8 mouse cellular contexts compared by ENCODE assay signal in the genomic region with DNA sequence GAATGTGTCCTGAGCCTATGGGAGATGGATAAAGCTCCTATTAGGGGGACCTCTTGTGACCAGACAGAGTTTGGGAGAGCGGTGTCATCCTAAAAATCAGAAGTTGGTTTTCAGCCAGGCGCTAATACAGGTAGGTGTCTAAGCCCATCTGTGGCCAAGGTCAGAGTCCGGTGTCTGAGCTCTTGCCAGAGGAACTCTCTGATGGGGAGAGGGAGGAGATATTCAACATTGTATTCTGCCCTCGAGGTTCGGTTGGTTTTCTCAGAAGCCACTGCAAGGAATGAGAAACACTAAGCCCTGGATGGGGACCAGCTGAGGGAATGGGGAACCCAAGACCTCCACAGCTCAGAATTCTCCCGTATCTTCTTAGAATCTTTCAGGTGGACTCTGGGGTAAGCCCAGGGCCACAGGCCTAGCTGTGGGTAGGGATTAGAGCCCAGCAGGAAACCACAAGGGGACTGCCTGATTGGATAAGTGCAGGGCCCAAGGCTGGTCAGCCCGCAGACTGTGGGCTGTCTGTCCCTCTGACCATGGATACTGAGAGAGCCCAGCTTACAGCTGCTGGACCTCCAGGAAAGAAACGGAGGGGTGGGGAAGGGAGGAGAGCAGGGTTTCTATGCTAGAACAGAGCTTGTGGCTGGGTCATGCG. TPM values are rescaled to one million over a fixed set of nuclear protein-coding genes. Genes with fewer than 3 reads are reported as not detected.
DNase-seq lines count a peak whose midpoint lies in the region; ATAC-seq and TF ChIP-seq lines count a peak whose summit lies in the region.
"Had no signal": no experiment of that assay in that cellular context is flagged by ENCODE, and none has a peak within 500 bp of the region (broad histone marks: within the 10 kb centered on the region; RNA-seq: fewer than 3 reads in every experiment).

No protein-coding gene starts in this region.

- peaks cover 42% of the 10 kb centered on the region for H3K4me1 ChIP-seq in lung, embryonic 16.5 days (replicated peaks; ENCODE audit: control insufficient read depth, insufficient read depth, low read length)
- H3K4me1 ChIP-seq in limb, embryonic 14.5 days (ENCODE audit: control insufficient read depth, insufficient read depth, low read length) = peaks cover 43% of the 10 kb centered on the region
- H3K4me1 ChIP-seq in stomach, embryonic 16.5 days (ENCODE audit: control insufficient read depth, insufficient read depth, low read length) = peaks cover 46% of the 10 kb centered on the region

- peak overlapping the region; percentile 82 for H3K4me3 ChIP-seq in lung, embryonic 16.5 days (ENCODE audit: low read length)
- H3K4me3 ChIP-seq in limb, embryonic 14.5 days (replicated peaks; ENCODE audit: low read length) = peak overlapping the region; percentile 81
- H3K4me3 ChIP-seq in stomach, embryonic 16.5 days (replicated peaks; ENCODE audit: low read length) = peak overlapping the region; percentile 66

- H3K4me2 ChIP-seq in lung, embryonic 16.5 days (ENCODE audit: low read depth, low read length) = peak overlapping the region; percentile 83
- peak overlapping the region; percentile 57 for H3K4me2 ChIP-seq in limb, embryonic 14.5 days (replicated peaks; ENCODE audit: low read depth, low read length, severe bottlenecking)
- H3K4me2 ChIP-seq in stomach, embryonic 16.5 days (ENCODE audit: low read depth, low read length) = peak overlapping the region; percentile 82

- no peaks in the 10 kb centered on the region for H3K27me3 ChIP-seq in lung, embryonic 16.5 days (ENCODE audit: control insufficient read depth, insufficient read depth, low read depth, low read length)
- no peaks in the 10 kb centered on the region for H3K27me3 ChIP-seq in limb, embryonic 14.5 days (ENCODE audit: control insufficient read depth, insufficient read depth, low read length)
- no peaks in the 10 kb centered on the region for H3K27me3 ChIP-seq in stomach, embryonic 16.5 days (ENCODE audit: control insufficient read depth, insufficient read depth, low read length)

- 50% methylated on average over 9 of the region's 9 CpGs for WGBS in lung, embryonic 16.5 days
- WGBS in limb, embryonic 14.5 days = 39% methylated on average over 9 of the region's 9 CpGs
- 42% methylated on average over 9 of the region's 9 CpGs for WGBS in stomach, embryonic 16.5 days

- no peak for DNase-seq in lung, adult 18-20 months
- DNase-seq in fibroblast of lung, adult 2 months (ENCODE audit: low read depth) = peak; percentile 26
- DNase-seq in limb, embryonic 14.5 days (ENCODE audit: low spot score) = no peak
- no peak for DNase-seq in testis, postnatal 14 days (ENCODE audit: low spot score)
- DNase-seq in right cerebral cortex, postnatal 25 days = no peak
- DNase-seq: adrenal gland, adult 8-10 months had no signal

- peak overlapping the region; percentile 62 for H3K9ac ChIP-seq in lung, embryonic 16.5 days (ENCODE audit: low read length)
- H3K9ac ChIP-seq in limb, embryonic 14.5 days (ENCODE audit: low read depth, low read length, severe bottlenecking) = peak overlapping the region; percentile 95
- H3K9ac ChIP-seq in stomach, embryonic 16.5 days (ENCODE audit: low read length) = peak overlapping the region; percentile 91

- no peak for TF ChIP-seq POLR2A in limb, embryonic 14.5 days (IDR thresholded peaks at IDR 0.05; ENCODE audit: borderline replicate concordance, extremely low read depth, insufficient read depth, insufficient read length)

- peaks cover 3% of the 10 kb centered on the region; the same call in 1 of the 2 replicates for H3K36me3 ChIP-seq in lung, embryonic 16.5 days (ENCODE audit: control insufficient read depth, insufficient read depth, low read length)
- H3K36me3 ChIP-seq in limb, embryonic 14.5 days (ENCODE audit: control insufficient read depth, insufficient read depth, low read length) = peaks cover 27% of the 10 kb centered on the region
- 0 out of 2 replicates have a peak, but pooled peaks cover 6% of the 10 kb centered on the region for H3K36me3 ChIP-seq in stomach, embryonic 16.5 days (ENCODE audit: control insufficient read depth, insufficient read depth, low read length)

- no peaks in the 10 kb centered on the region for H3K9me3 ChIP-seq in lung, embryonic 16.5 days (ENCODE audit: control insufficient read depth, low read length)
- H3K9me3 ChIP-seq in limb, embryonic 14.5 days (ENCODE audit: control insufficient read depth, low read length) = no peaks in the 10 kb centered on the region
- H3K9me3 ChIP-seq in stomach, embryonic 16.5 days (replicated peaks; ENCODE audit: control insufficient read depth, low read length) = no peaks in the 10 kb centered on the region

- no peak for ATAC-seq in lung, embryonic 16.5 days (ENCODE audit: low read depth)
- no peak for ATAC-seq in limb, embryonic 14.5 days (ENCODE audit: low FRiP score, low read depth)
- ATAC-seq in stomach, embryonic 16.5 days (ENCODE audit: insufficient read depth, low FRiP score) = no peak

- peak overlapping the region; percentile 3; the same call in 1 of the 2 replicates for H3K27ac ChIP-seq in lung, embryonic 16.5 days (ENCODE audit: low read length)
- no peak overlapping the region for H3K27ac ChIP-seq in limb, embryonic 14.5 days (replicated peaks; ENCODE audit: low read depth, low read length)
- H3K27ac ChIP-seq in stomach, embryonic 16.5 days (ENCODE audit: low read length) = peak overlapping the region; percentile 0; the same call in 1 of the 2 replicates

RNA-seq across cellular contexts. Expression of a gene that starts 1.5 kb away (rescaled TPM):
- polyA plus RNA-seq in lung, embryonic 16.5 days (2015; fragmentation: Nextera tagmentation; extraction: Ambion mirVana) = 18.2 and 18.5 TPM in 2 replicates
- 60.1 and 60.7 TPM in 2 replicates for polyA plus RNA-seq in limb, embryonic 14.5 days (2012; rRNA removed)
- polyA plus RNA-seq in limb, embryonic 14.5 days (2014; fragmentation: Nextera tagmentation; extraction: Ambion mirVana) = 52.9 and 66.3 TPM in 2 replicates
- 10.9 and 14.8 TPM in 2 replicates for polyA plus RNA-seq in stomach, embryonic 16.5 days (2015; fragmentation: Nextera tagmentation; extraction: Ambion mirVana)

RNA-seq across cellular contexts. Expression of a gene that starts 7.1 kb away (rescaled TPM):
- 0.15 and 0.73 TPM in 2 replicates for polyA plus RNA-seq in lung, embryonic 16.5 days (2015; fragmentation: Nextera tagmentation; extraction: Ambion mirVana)
- polyA plus RNA-seq in limb, embryonic 14.5 days (2012; rRNA removed) = 0.45 and 0.90 TPM in 2 replicates
- polyA plus RNA-seq in limb, embryonic 14.5 days (2014; fragmentation: Nextera tagmentation; extraction: Ambion mirVana) = 0.23 and 0.33 TPM in 2 replicates
- 0.44 and 0.45 TPM in 2 replicates for polyA plus RNA-seq in stomach, embryonic 16.5 days (2015; fragmentation: Nextera tagmentation; extraction: Ambion mirVana)

RNA-seq across cellular contexts. Expression of a gene that starts 40.3 kb away (rescaled TPM):
- 49.4 and 49.7 TPM in 2 replicates for polyA plus RNA-seq in lung, embryonic 16.5 days (2015; fragmentation: Nextera tagmentation; extraction: Ambion mirVana)
- 29.1 and 35.8 TPM in 2 replicates for polyA plus RNA-seq in limb, embryonic 14.5 days (2012; rRNA removed)
- 23.3 and 26.9 TPM in 2 replicates for polyA plus RNA-seq in limb, embryonic 14.5 days (2014; fragmentation: Nextera tagmentation; extraction: Ambion mirVana)
- polyA plus RNA-seq in stomach, embryonic 16.5 days (2015; fragmentation: Nextera tagmentation; extraction: Ambion mirVana) = 28.8 and 29.5 TPM in 2 replicates

RNA-seq across cellular contexts. Expression of a gene that starts 58.1 kb away (rescaled TPM):
- 39.8 and 42.9 TPM in 2 replicates for polyA plus RNA-seq in lung, embryonic 16.5 days (2015; fragmentation: Nextera tagmentation; extraction: Ambion mirVana)
- 25.6 and 35.2 TPM in 2 replicates for polyA plus RNA-seq in limb, embryonic 14.5 days (2012; rRNA removed)
- 17.6 and 20.4 TPM in 2 replicates for polyA plus RNA-seq in limb, embryonic 14.5 days (2014; fragmentation: Nextera tagmentation; extraction: Ambion mirVana)
- polyA plus RNA-seq in stomach, embryonic 16.5 days (2015; fragmentation: Nextera tagmentation; extraction: Ambion mirVana) = 51.1 and 65.2 TPM in 2 replicates

RNA-seq across cellular contexts. Expression of a gene that starts 59.2 kb away (rescaled TPM):
- 150 and 157 TPM in 2 replicates for polyA plus RNA-seq in lung, embryonic 16.5 days (2015; fragmentation: Nextera tagmentation; extraction: Ambion mirVana)
- 129 and 135 TPM in 2 replicates for polyA plus RNA-seq in limb, embryonic 14.5 days (2012; rRNA removed)
- polyA plus RNA-seq in limb, embryonic 14.5 days (2014; fragmentation: Nextera tagmentation; extraction: Ambion mirVana) = 135 and 140 TPM in 2 replicates
- 128 and 129 TPM in 2 replicates for polyA plus RNA-seq in stomach, embryonic 16.5 days (2015; fragmentation: Nextera tagmentation; extraction: Ambion mirVana)
